Mouse (Mus musculus) midbrain, embryonic 12.5 days (tissue): ENCODE results near the gene Olfr1229. TPM values are rescaled to one million over a fixed set of nuclear protein-coding genes. Genes with fewer than 3 reads are reported as not detected.

Experiments
- ATAC-seq: fragments of 200-750 bp; cut with Nextera tagmentation; 2 replicates; pipeline ENCODE4 v1.8.0; 2017; ENCODE audit warnings: low read depth, moderate TSS enrichment, moderate library complexity; ENCODE audit not compliant: low FRiP score
- H3K27ac ChIP-seq: fragments of 300-500 bp; sonication (generic); replicated peaks from 2 replicates; pipeline ENCODE4 v1.5.1; 2016; ENCODE audit warnings: mild to moderate bottlenecking
- H3K27me3 ChIP-seq: fragments of 300-500 bp; sonication (generic); 2 replicates; pipeline ENCODE4 v1.6.1; 2016; ENCODE audit warnings: mild to moderate bottlenecking
- H3K36me3 ChIP-seq: fragments of 300-500 bp; sonication (generic); 2 replicates; pipeline ENCODE4 v1.6.1; 2016
- H3K4me1 ChIP-seq: fragments of 300-500 bp; sonication (generic); 2 replicates; pipeline ENCODE4 v1.6.1; 2016
- H3K4me2 ChIP-seq: fragments of 300-500 bp; sonication (generic); replicated peaks from 2 replicates; pipeline ENCODE4 v1.6.1; 2016; ENCODE audit warnings: mild to moderate bottlenecking, moderate library complexity
- H3K4me3 ChIP-seq: fragments of 300-500 bp; sonication (generic); 2 replicates; pipeline ENCODE4 v1.5.1; 2016; ENCODE audit warnings: mild to moderate bottlenecking
- H3K9ac ChIP-seq: fragments of 300-500 bp; sonication (generic); replicated peaks from 2 replicates; pipeline ENCODE4 v1.6.1; 2016; ENCODE audit warnings: mild to moderate bottlenecking, moderate library complexity
- H3K9me3 ChIP-seq: fragments of 300-500 bp; sonication (generic); 2 replicates; pipeline ENCODE4 v1.6.1; 2016; ENCODE audit warnings: mild to moderate bottlenecking
- WGBS: fragments of 180-500 bp; shearing (Covaris S2); methylation state at CpG from one replicate; pipeline ENCODE4 v1.1.7; 2016; 5-methylcytosine and 5-hydroxymethylcytosine counted together
- polyA plus RNA-seq: library from polyadenylated mRNA; unstranded; fragments of >200 nt; fragmentation: Nextera tagmentation; extraction: Ambion mirVana; gene quantifications from 2 replicates; pipeline ENCODE4 v1.2.1, GENCODE M21; 2016

Olfr1229 gene
- not detected in 2 replicates for polyA plus RNA-seq

GRCm38 (mm10) chr2:89287914-89288313 is at the start of gene Olfr1229:
TSS of gene Olfr1229 (minus strand) at chr2:89288014.
- H3K36me3 ChIP-seq, result no peaks in the 10 kb centered on the region
- no peaks in the 10 kb centered on the region for H3K4me1 ChIP-seq
- ATAC-seq, result no peak
- 68% methylated on average over 2 of the region's 2 CpGs for WGBS
- no peak within 1 kb of the TSS for H3K9ac ChIP-seq
- H3K9me3 ChIP-seq, result no peaks in the 10 kb centered on the region
- no peaks in the 10 kb centered on the region for H3K27me3 ChIP-seq
- H3K27ac ChIP-seq, result no peak within 1 kb of the TSS
- no peak within 1 kb of the TSS for H3K4me2 ChIP-seq
- no peak within 1 kb of the TSS for H3K4me3 ChIP-seq

DNA sequence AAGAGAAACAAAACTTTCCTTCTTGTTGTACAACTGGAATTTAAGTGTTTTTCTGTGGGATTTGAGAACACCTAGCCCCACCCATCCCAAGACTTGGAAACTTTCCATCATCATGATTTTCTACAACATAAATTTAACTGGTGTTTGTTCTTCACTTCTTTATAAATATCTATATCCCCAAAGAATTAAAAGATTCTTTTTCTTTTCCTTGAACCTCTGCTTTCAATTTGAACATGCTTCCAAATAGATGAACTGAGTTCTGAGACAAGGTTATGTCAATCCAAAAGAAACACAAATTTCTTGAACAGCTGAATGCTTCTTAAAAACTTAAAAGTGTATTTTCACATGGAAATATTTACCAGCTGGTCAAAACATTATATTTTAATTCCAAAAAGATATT is 41.8 kb upstream of the Olfr1229 start, which contains the start of gene Olfr1232:
Olfr1232 (minus strand) TSS at position 101 of the 400 bp plus-strand sequence.
- Histone ChIP-seq H3K27ac (no peak within 1 kb of the TSS), H3K9me3 (no peaks in the 10 kb centered on the region), H3K36me3 (no peaks in the 10 kb centered on the region), H3K9ac (no peak within 1 kb of the TSS), H3K4me3 (no peak within 1 kb of the TSS), H3K4me2 (no peak within 1 kb of the TSS), H3K4me1 (no peaks in the 10 kb centered on the region), H3K27me3 (no peaks in the 10 kb centered on the region)
- no peak for ATAC-seq

- H3K9me3 ChIP-seq, result no peaks in the 10 kb centered on the region
- no peak for ATAC-seq
- no peak within 1 kb of the TSS for H3K27ac ChIP-seq
- H3K4me2 ChIP-seq, result no peak within 1 kb of the TSS
- H3K27me3 ChIP-seq, result no peaks in the 10 kb centered on the region
- H3K9ac ChIP-seq, result no peak within 1 kb of the TSS
- H3K4me3 ChIP-seq, result no peak within 1 kb of the TSS
- H3K36me3 ChIP-seq, result no peaks in the 10 kb centered on the region
- no peaks in the 10 kb centered on the region for H3K4me1 ChIP-seq
- 76% methylated on average over 2 of the region's 2 CpGs for WGBS
Observed at GRCm38 (mm10) chr2:89306974-89307373, 19.2 kb upstream of the Olfr1229 start, which contains the start of gene Olfr1231. TSS of gene Olfr1231 (minus strand) at chr2:89307074.

GRCm38 (mm10) chr2:89297168-89297567 is 9.4 kb upstream of the Olfr1229 start, which contains the start of gene Olfr1230:
TSS of gene Olfr1230 (minus strand) at chr2:89297268.
- H3K4me1 ChIP-seq, result no peaks in the 10 kb centered on the region
- no peak within 1 kb of the TSS for H3K27ac ChIP-seq
- ATAC-seq, result no peak
- no peaks in the 10 kb centered on the region for H3K27me3 ChIP-seq
- WGBS, result 91% methylated on average over 1 of the region's 1 CpGs
- no peak within 1 kb of the TSS for H3K4me2 ChIP-seq
- H3K9ac ChIP-seq, result no peak within 1 kb of the TSS
- no peak within 1 kb of the TSS for H3K4me3 ChIP-seq
- H3K36me3 ChIP-seq, result no peaks in the 10 kb centered on the region
- no peaks in the 10 kb centered on the region for H3K9me3 ChIP-seq

DNA sequence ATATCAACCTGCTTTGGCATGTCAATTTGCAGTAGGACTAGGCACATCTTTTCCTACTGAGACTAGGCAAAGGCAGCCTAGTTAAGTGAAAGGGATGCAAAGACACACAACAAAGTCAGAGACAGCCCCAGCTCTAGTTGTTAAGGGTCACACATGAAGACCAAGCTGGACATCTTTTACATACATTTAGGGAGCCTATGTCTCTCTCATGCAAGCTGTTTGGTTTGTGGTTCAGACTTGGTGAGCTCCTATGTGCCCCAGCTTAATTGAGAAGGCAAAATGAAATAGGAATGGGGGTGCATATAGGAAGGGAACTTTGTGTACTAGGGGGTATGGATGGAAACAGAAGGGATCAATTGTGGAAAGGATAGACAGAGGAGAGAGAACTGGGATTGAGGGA is 33.9 kb downstream of the Olfr1229 start, which contains the start of gene Olfr1228:
Olfr1228 (minus strand) TSS at position 101 of the 400 bp plus-strand sequence.
- H3K27me3 ChIP-seq, result no peaks in the 10 kb centered on the region
- no peak for ATAC-seq
- no peak within 1 kb of the TSS for H3K4me3 ChIP-seq

More for the DNA sequence above, 33.9 kb downstream of the Olfr1229 start, which contains the start of gene Olfr1228:
- Histone ChIP-seq H3K4me2 (no peak within 1 kb of the TSS), H3K27ac (no peak within 1 kb of the TSS), H3K4me1 (no peaks in the 10 kb centered on the region), H3K36me3 (no peaks in the 10 kb centered on the region), H3K9ac (no peak within 1 kb of the TSS), H3K9me3 (no peaks in the 10 kb centered on the region)

Other genes starting within 250 kb of the Olfr1229 start
- not detected in 2 replicates for gene Olfr1218, start 226.8 kb downstream of the Olfr1229 start, polyA plus RNA-seq
- not detected in 2 replicates for gene Olfr1219, start 204.5 kb downstream of the Olfr1229 start, polyA plus RNA-seq
- gene Olfr1220, start 181.2 kb downstream of the Olfr1229 start, polyA plus RNA-seq, result not detected in 2 replicates
- gene Olfr1221, start 170.7 kb downstream of the Olfr1229 start, polyA plus RNA-seq, result not detected in 2 replicates
- gene Olfr1222, start 155.0 kb downstream of the Olfr1229 start, polyA plus RNA-seq, result not detected in 2 replicates
- gene Olfr1223, start 136.5 kb downstream of the Olfr1229 start, polyA plus RNA-seq, result not detected in 2 replicates
- not detected in 2 replicates for gene Olfr1224-ps1, start 123.9 kb downstream of the Olfr1229 start, polyA plus RNA-seq
- not detected in 2 replicates for gene Olfr1225, start 113.3 kb downstream of the Olfr1229 start, polyA plus RNA-seq
- not detected in 2 replicates for gene Olfr1226, start 88.0 kb downstream of the Olfr1229 start, polyA plus RNA-seq
- gene Olfr1228, start 34.0 kb downstream of the Olfr1229 start, polyA plus RNA-seq, result not detected in 2 replicates
- gene Olfr1230, start 9.3 kb upstream of the Olfr1229 start, polyA plus RNA-seq, result not detected in 2 replicates
- gene Olfr1231, start 19.1 kb upstream of the Olfr1229 start, polyA plus RNA-seq, result not detected in 2 replicates
- gene Olfr1232, start 41.7 kb upstream of the Olfr1229 start, polyA plus RNA-seq, result not detected in 2 replicates
- not detected in 2 replicates for gene Olfr1233, start 54.4 kb upstream of the Olfr1229 start, polyA plus RNA-seq
- gene Olfr1234, start 76.9 kb upstream of the Olfr1229 start, polyA plus RNA-seq, result not detected in 2 replicates
- not detected in 2 replicates for gene Olfr1238, start 121.7 kb upstream of the Olfr1229 start, polyA plus RNA-seq
- gene Olfr1239, start 132.4 kb upstream of the Olfr1229 start, polyA plus RNA-seq, result not detected in 2 replicates
- gene Olfr1240, start 155.0 kb upstream of the Olfr1229 start, polyA plus RNA-seq, result not detected in 2 replicates
- gene Olfr1241, start 199.1 kb upstream of the Olfr1229 start, polyA plus RNA-seq, result not detected in 2 replicates
- not detected in 2 replicates for gene Olfr1242, start 210.3 kb upstream of the Olfr1229 start, polyA plus RNA-seq
- gene Olfr1243, start 243.5 kb upstream of the Olfr1229 start, polyA plus RNA-seq, result not detected in 2 replicates